Mouse (Mus musculus): ENCODE measurements at regions not wholly inside any gene's neighbourhood (a gene's known extent, or its start where the extent isn't known, plus 50 kb on each side); places are given as distances from the start of the nearest gene placed in this dataset.

DNA sequence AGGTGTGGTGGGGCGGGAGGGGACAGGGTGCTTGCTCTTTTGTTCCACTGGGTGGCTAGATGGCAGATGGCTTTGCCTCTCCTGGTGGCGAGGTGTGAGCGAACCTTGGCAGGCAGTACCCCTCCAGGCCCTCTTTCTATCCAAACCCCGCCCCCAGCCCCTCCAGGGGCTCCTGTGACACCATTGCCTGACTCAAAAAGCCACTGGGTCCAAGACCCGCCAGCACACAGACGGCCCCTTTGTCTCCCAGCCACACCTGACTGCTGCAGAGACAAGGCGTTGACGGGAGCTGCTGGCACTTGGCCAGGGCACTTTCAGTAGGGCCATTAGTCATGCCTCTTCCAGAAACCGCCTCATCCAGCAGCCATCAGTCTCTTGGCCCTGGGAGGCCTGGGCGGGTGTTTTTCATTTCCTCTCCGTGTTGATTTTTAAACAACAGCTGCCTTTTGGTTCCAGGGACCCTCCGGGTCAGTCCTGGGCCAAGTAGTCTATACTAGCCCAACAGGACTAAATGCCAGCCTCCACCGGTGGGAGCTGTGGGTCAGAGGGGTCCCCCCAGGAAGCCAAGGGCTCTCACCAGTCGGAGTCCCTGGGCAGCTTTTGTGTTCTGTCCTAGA is 58.4 kb upstream of the Medag start:
- no peak for TF ChIP-seq GABPA (IDR thresholded peaks at IDR 0.05; ENCODE audit: insufficient replicate concordance, low read depth, low read length)
- TF ChIP-seq RAD21 (IDR thresholded peaks at IDR 0.05; ENCODE audit: low read depth, low read length), result no peak
- no peak for TF ChIP-seq CTCF (conservative IDR thresholded peaks at IDR 0.05 in 1 of 2, IDR thresholded peaks at IDR 0.05 in 1 of 2; ENCODE audit: low read depth in 2 of 2, low read length in 2 of 2)
- TF ChIP-seq E2F4 (IDR thresholded peaks at IDR 0.05; ENCODE audit: insufficient replicate concordance, low read depth, low read length), result no peak
- no peak for TF ChIP-seq EP300 (IDR thresholded peaks at IDR 0.05; ENCODE audit: low read length)
- no peak for TF ChIP-seq KAT2A (IDR thresholded peaks at IDR 0.05; ENCODE audit: insufficient replicate concordance, low read length)

Measured in CH12.LX (cell line).